Mouse (Mus musculus): ENCODE results near the gene Adamtsl3. TPM values are rescaled to one million over a fixed set of nuclear protein-coding genes. Genes with fewer than 3 reads are reported as not detected.

The Adamtsl3 gene
- polyA plus RNA-seq, 1 experiment from 2014 or later, result 0.31 TPM

DNA sequence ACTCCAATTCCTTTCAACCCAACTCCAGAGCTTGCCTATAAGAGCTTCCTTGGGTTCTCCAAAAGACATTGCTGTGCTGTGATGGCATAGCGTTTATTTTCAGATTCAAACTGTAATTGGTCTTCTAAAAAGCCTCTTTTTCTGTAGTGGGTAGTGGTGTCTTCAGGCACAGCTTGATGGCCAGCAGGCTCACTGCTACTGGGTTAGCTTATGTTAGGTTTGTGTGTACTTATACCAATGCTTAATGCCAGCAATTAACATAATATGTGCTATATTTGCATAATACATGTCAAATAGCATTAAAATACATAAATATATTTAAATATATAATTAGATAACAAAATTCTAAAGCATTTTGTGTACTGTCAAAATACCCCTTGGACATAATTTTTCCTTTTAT lies 155.5 kb downstream of the Adamtsl3 start:
- no peak for DNase-seq (ENCODE audit: low spot score)
- ATAC-seq (replicated peaks; ENCODE audit: insufficient number of reproducible peaks, low FRiP score, low TSS enrichment, low read depth), result no peak
- Histone ChIP-seq H3K27ac (replicated peaks; ENCODE audit: low read depth, low read length) (no peak overlapping the region), H3K4me1 (ENCODE audit: control insufficient read depth, insufficient read depth, low read length) (no peaks in the 10 kb centered on the region), H3K36me3 (replicated peaks; ENCODE audit: control insufficient read depth, insufficient read depth, low read depth, low read length) (no peaks in the 10 kb centered on the region), H3K9me3 (replicated peaks; ENCODE audit: control insufficient read depth, low read length) (no peaks in the 10 kb centered on the region), H3K4me2 (ENCODE audit: low read depth, low read length) (no peak overlapping the region), H3K4me3 (ENCODE audit: low read depth, low read length) (no peak overlapping the region), H3K9ac (replicated peaks; ENCODE audit: low read length) (no peak overlapping the region), H3K27me3 (ENCODE audit: control insufficient read depth, insufficient read depth, low read length) (no peaks in the 10 kb centered on the region)
- WGBS, result 74% methylated on average over 1 of the region's 1 CpGs

DNA sequence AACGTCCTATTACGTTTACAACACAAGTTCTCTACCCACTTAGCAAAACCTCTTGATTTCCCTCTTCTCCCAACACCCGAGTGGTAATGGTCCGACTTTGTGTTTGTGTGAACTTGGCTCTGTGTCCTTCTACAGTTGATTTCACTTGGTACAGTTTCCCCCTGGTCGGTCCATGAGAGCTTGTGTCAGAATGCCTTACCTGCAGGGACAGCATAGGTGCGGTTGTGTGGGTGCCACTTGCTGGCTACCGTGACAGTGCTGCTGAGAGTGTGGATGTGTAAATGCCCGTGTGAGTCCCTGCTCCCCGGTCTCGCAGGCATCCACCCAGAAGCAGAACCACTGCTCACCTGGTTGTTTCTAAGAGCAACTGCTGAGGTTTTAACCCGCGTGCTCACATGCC lies 157.4 kb downstream of the Adamtsl3 start:
- no peak for ATAC-seq (replicated peaks; ENCODE audit: insufficient number of reproducible peaks, low FRiP score, low TSS enrichment, low read depth)
- no peaks in the 10 kb centered on the region for H3K27me3 ChIP-seq (ENCODE audit: control insufficient read depth, insufficient read depth, low read length)
- DNase-seq (ENCODE audit: low spot score), result no peak
- 88% methylated on average over 12 of the region's 12 CpGs for WGBS
- H3K4me1 ChIP-seq (ENCODE audit: control insufficient read depth, insufficient read depth, low read length), result no peaks in the 10 kb centered on the region; the same call in 1 of the 2 replicates
- no peaks in the 10 kb centered on the region for H3K36me3 ChIP-seq (replicated peaks; ENCODE audit: control insufficient read depth, insufficient read depth, low read depth, low read length)
- H3K9ac ChIP-seq (replicated peaks; ENCODE audit: low read length), result no peak overlapping the region
- no peaks in the 10 kb centered on the region for H3K9me3 ChIP-seq (replicated peaks; ENCODE audit: control insufficient read depth, low read length)
- H3K27ac ChIP-seq (replicated peaks; ENCODE audit: low read depth, low read length), result no peak overlapping the region
- no peak overlapping the region for H3K4me2 ChIP-seq (ENCODE audit: low read depth, low read length)
- no peak overlapping the region for H3K4me3 ChIP-seq (ENCODE audit: low read depth, low read length)

DNA sequence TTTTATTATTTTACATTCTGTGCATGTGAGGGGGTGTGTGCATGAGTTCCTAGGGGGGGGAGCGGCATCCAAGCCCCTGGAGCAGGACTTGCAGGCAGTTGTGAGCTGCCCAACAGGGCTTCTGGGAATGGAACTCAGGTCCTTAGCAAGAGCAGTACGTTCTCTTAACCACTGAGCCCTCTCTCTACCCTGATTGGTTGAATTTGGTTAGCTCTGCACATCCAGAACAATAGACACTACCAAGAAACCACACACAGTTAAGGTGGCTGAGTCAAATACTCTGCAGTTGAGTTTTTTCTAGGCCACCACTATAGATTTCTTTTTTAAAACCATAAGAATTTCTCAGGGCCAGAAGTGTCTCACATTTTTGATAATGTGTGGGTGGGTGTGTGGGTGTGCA lies 158.7 kb downstream of the Adamtsl3 start:
- Histone ChIP-seq H3K27ac (replicated peaks; ENCODE audit: low read depth, low read length) (no peak overlapping the region), H3K4me1 (ENCODE audit: control insufficient read depth, insufficient read depth, low read length) (no peaks in the 10 kb centered on the region; the same call in 1 of the 2 replicates), H3K27me3 (ENCODE audit: control insufficient read depth, insufficient read depth, low read length) (no peaks in the 10 kb centered on the region), H3K36me3 (replicated peaks; ENCODE audit: control insufficient read depth, insufficient read depth, low read depth, low read length) (no peaks in the 10 kb centered on the region), H3K9me3 (replicated peaks; ENCODE audit: control insufficient read depth, low read length) (no peaks in the 10 kb centered on the region), H3K4me2 (ENCODE audit: low read depth, low read length) (no peak overlapping the region), H3K9ac (replicated peaks; ENCODE audit: low read length) (no peak overlapping the region), H3K4me3 (ENCODE audit: low read depth, low read length) (no peak overlapping the region)
- WGBS, result 75% methylated on average over 2 of the region's 2 CpGs
- ATAC-seq (replicated peaks; ENCODE audit: insufficient number of reproducible peaks, low FRiP score, low TSS enrichment, low read depth) (no peak), DNase-seq (ENCODE audit: low spot score) (no peak)

DNA sequence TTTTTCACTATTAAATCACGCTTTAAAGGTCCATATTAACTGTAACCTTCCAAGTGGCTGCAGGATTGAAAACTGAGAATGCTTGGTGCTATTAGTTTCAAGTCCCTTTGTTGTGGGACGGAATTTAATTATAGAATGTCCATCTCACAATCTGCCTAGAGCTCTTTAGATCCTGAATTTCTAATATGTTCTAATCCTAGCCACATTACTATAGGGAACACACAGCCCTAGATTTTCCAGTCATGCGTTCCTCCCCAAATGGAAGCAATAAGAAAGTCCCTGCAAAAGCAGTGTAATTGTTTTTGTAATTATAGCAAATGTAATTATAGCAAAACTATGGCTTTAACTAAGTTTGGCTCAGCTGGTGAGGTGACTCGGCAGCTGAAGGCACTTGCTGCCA lies 161.6 kb downstream of the Adamtsl3 start:
- Histone ChIP-seq H3K27ac (replicated peaks; ENCODE audit: low read depth, low read length) (no peak overlapping the region), H3K9ac (replicated peaks; ENCODE audit: low read length) (no peak overlapping the region), H3K4me1 (ENCODE audit: control insufficient read depth, insufficient read depth, low read length) (no peaks in the 10 kb centered on the region; the same call in 1 of the 2 replicates), H3K4me3 (ENCODE audit: low read depth, low read length) (no peak overlapping the region), H3K9me3 (replicated peaks; ENCODE audit: control insufficient read depth, low read length) (no peaks in the 10 kb centered on the region), H3K36me3 (replicated peaks; ENCODE audit: control insufficient read depth, insufficient read depth, low read depth, low read length) (no peaks in the 10 kb centered on the region), H3K4me2 (ENCODE audit: low read depth, low read length) (no peak overlapping the region), H3K27me3 (ENCODE audit: control insufficient read depth, insufficient read depth, low read length) (no peaks in the 10 kb centered on the region)
- DNase-seq (ENCODE audit: low spot score) (peak; percentile 47), ATAC-seq (replicated peaks; ENCODE audit: insufficient number of reproducible peaks, low FRiP score, low TSS enrichment, low read depth) (no peak)
- 48% methylated on average over 4 of the region's 4 CpGs for WGBS

DNA sequence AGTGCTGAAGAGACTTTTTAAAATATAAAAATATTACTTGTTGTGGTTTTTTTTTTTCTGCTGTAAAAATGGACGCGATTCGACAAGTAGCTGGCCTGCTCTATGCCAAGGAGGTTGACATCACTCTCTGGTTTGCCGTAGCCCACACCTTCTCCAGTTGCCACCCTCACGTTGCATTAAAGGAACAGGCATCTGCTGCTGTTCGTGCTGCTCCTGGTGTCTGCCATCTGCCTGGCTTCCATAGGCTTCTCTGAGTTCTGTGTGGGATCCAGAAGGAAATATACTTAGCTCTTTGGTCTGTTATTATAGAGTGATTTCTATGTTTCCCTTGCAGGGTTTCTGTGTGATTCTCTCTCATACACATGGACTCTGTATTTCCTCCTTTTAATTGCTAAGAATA lies 165.8 kb downstream of the Adamtsl3 start:
- no peak overlapping the region for H3K4me2 ChIP-seq (ENCODE audit: low read depth, low read length)
- no peaks in the 10 kb centered on the region for H3K27me3 ChIP-seq (ENCODE audit: control insufficient read depth, insufficient read depth, low read length)
- no peak overlapping the region for H3K27ac ChIP-seq (replicated peaks; ENCODE audit: low read depth, low read length)
- WGBS, result 85% methylated on average over 6 of the region's 6 CpGs
- DNase-seq (ENCODE audit: low spot score) (no peak), ATAC-seq (replicated peaks; ENCODE audit: insufficient number of reproducible peaks, low FRiP score, low TSS enrichment, low read depth) (no peak)
- H3K36me3 ChIP-seq (replicated peaks; ENCODE audit: control insufficient read depth, insufficient read depth, low read depth, low read length), result no peaks in the 10 kb centered on the region
- no peaks in the 10 kb centered on the region for H3K9me3 ChIP-seq (replicated peaks; ENCODE audit: control insufficient read depth, low read length)
- H3K4me1 ChIP-seq (ENCODE audit: control insufficient read depth, insufficient read depth, low read length), result no peaks in the 10 kb centered on the region; the same call in 1 of the 2 replicates
- H3K4me3 ChIP-seq (ENCODE audit: low read depth, low read length), result no peak overlapping the region
- no peak overlapping the region for H3K9ac ChIP-seq (replicated peaks; ENCODE audit: low read length)

DNA sequence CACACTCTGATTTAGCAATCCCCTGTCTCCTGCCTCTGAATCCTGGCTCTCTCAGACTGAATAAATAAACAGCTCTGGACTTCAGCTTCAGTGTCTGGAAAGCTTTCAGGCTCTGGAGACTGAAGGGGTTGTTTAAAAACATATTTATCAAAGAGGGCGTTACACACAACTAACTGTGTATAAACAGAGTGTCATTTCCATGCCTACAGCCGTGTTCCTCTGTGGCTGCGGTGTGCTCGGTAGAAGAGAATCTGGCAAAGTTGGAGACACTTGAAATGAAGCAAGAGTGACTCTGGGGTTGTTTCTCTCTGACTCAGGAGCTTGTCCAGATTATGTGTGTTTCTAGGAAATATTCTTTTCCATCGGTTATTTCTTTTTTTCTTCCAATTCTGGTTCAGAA lies 167.0 kb downstream of the Adamtsl3 start:
- H3K9me3 ChIP-seq (replicated peaks; ENCODE audit: control insufficient read depth, low read length), result no peaks in the 10 kb centered on the region
- 68% methylated on average over 5 of the region's 5 CpGs for WGBS
- no peak overlapping the region for H3K27ac ChIP-seq (replicated peaks; ENCODE audit: low read depth, low read length)
- H3K4me3 ChIP-seq (ENCODE audit: low read depth, low read length), result no peak overlapping the region
- no peak overlapping the region for H3K9ac ChIP-seq (replicated peaks; ENCODE audit: low read length)
- no peaks in the 10 kb centered on the region for H3K4me1 ChIP-seq (ENCODE audit: control insufficient read depth, insufficient read depth, low read length)
- ATAC-seq (replicated peaks; ENCODE audit: insufficient number of reproducible peaks, low FRiP score, low TSS enrichment, low read depth) (no peak), DNase-seq (ENCODE audit: low spot score) (no peak)
- H3K36me3 ChIP-seq (replicated peaks; ENCODE audit: control insufficient read depth, insufficient read depth, low read depth, low read length), result no peaks in the 10 kb centered on the region
- no peaks in the 10 kb centered on the region for H3K27me3 ChIP-seq (ENCODE audit: control insufficient read depth, insufficient read depth, low read length)
- H3K4me2 ChIP-seq (ENCODE audit: low read depth, low read length), result no peak overlapping the region

DNA sequence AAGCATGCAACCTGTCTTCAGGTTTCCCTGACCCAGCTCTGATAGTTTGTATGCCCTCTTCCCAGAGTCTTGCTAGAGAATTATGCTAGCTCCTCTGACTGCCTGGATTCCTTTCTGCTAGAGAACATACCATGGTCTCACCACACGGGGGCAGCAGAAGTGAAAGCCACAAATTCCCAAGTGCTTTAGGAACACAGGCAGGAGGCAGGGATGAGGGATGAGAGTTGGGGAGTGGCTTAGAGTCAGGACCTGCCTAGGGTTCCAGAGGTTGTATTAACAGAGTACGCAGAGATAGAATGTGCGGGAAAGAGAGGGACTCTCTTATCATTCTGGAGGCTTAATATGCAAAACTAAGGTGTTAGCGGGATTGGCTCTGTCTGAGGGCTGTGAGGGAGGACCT lies 168.6 kb downstream of the Adamtsl3 start:
- H3K4me3 ChIP-seq (ENCODE audit: low read depth, low read length), result no peak overlapping the region
- peak; percentile 80 for DNase-seq (ENCODE audit: low spot score)
- H3K36me3 ChIP-seq (replicated peaks; ENCODE audit: control insufficient read depth, insufficient read depth, low read depth, low read length), result no peaks in the 10 kb centered on the region
- no peaks in the 10 kb centered on the region for H3K4me1 ChIP-seq (ENCODE audit: control insufficient read depth, insufficient read depth, low read length)
- H3K9me3 ChIP-seq (replicated peaks; ENCODE audit: control insufficient read depth, low read length), result no peaks in the 10 kb centered on the region
- H3K27ac ChIP-seq (replicated peaks; ENCODE audit: low read depth, low read length), result no peak overlapping the region
- H3K27me3 ChIP-seq (ENCODE audit: control insufficient read depth, insufficient read depth, low read length), result no peaks in the 10 kb centered on the region
- no peak; the same call in 1 of the 2 replicates for ATAC-seq (replicated peaks; ENCODE audit: insufficient number of reproducible peaks, low FRiP score, low TSS enrichment, low read depth)
- H3K9ac ChIP-seq (replicated peaks; ENCODE audit: low read length), result no peak overlapping the region
- 22% methylated on average over 4 of the region's 4 CpGs for WGBS
- no peak overlapping the region for H3K4me2 ChIP-seq (ENCODE audit: low read depth, low read length)

DNA sequence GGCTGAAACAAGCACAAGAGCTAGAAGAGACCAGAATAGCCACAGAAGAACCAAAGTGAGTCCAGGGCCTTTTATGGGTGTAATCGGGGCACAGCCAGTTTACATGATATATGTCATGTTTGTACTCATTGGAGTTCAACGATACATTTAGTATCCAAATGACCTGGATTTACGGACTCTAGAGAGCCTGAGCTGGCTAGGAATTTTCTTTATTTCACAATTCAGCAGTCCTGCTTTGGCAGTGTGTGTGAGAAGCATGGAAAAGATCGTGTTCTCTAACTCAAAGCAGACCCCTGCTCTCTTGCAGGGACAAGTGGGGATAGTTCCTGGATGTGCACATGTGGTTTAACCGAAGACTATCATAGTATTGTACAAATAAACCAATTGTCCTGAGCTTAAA lies 195.1 kb downstream of the Adamtsl3 start:
- Histone ChIP-seq H3K27ac (replicated peaks; ENCODE audit: low read depth, low read length) (no peak overlapping the region), H3K27me3 (ENCODE audit: control insufficient read depth, insufficient read depth, low read length) (no peaks in the 10 kb centered on the region), H3K9me3 (replicated peaks; ENCODE audit: control insufficient read depth, low read length) (no peaks in the 10 kb centered on the region), H3K9ac (replicated peaks; ENCODE audit: low read length) (no peak overlapping the region), H3K4me2 (ENCODE audit: low read depth, low read length) (no peak overlapping the region), H3K4me3 (ENCODE audit: low read depth, low read length) (no peak overlapping the region), H3K4me1 (ENCODE audit: control insufficient read depth, insufficient read depth, low read length) (no peaks in the 10 kb centered on the region), H3K36me3 (replicated peaks; ENCODE audit: control insufficient read depth, insufficient read depth, low read depth, low read length) (no peaks in the 10 kb centered on the region)
- ATAC-seq (replicated peaks; ENCODE audit: insufficient number of reproducible peaks, low FRiP score, low TSS enrichment, low read depth), result no peak
- no peak for DNase-seq (ENCODE audit: low spot score)
- 74% methylated on average over 5 of the region's 5 CpGs for WGBS
